Mouse (Mus musculus) megakaryocyte, adult 5-6 weeks (primary cell): ENCODE data around the gene Fam19a4. TPM values are rescaled to one million over a fixed set of nuclear protein-coding genes. Genes with fewer than 3 reads are reported as not detected.

Experiments
- ATAC-seq: 2 replicates; pipeline ENCODE4 v1.8.0; 2016; ENCODE audit warnings: mild to moderate bottlenecking, inconsistent platforms; ENCODE audit not compliant: poor library complexity, severe bottlenecking
- total RNA-seq, 2 experiments: library from RNA; stranded (forward) in 1 of 2; stranded (reverse) in 1 of 2; fragments of 153-499, 151-499 nt in 1 of 2; fragments of 221-1000, 200-1000 nt in 1 of 2; gene quantifications; 2 replicates each; pipeline versions ENCODE4 v1.2.3 to v1.2.4; 2015 to 2017

The Fam19a4 gene
- total RNA-seq (2015) (0.21 TPM in 1 of 2 replicates, not detected in the other), total RNA-seq (2017) (not detected in 2 replicates)

DNA sequence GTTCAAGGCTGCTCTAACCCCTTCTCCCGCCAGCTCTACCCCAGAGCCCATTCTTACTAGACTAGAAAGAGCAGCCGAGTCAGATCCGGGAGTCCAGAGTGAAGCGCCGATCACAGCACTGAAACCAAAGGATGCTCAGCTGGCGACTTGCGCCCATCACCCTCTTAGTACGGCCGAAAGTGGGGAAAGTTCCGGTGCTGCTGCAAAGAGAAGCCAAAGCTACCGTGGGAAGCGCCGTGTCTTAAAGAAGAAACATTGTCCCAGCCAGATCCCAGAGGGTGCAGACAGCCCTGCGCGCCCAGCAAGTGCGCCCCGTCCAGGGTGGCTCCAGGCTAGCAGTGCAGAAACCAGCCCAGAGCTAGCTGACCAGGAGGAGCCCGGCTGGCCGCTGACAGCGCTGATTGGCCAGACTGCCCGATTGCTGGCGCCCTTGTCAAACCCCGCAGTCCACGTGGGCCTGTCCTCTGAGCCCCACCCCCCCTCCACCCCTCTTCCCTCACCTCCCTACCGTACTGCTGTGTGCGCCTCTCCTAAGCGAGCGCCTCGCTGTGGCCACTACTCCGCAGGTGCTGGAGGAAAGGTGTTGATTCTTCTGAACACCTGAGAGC, at the start of gene Fam19a4:
Gene Fam19a4, minus strand, starts transcription at position 340 of the 608 bp plus-strand sequence.
- ATAC-seq, result no peak

GRCm38 (mm10) chr6:97106777-97107176, 46.6 kb upstream of the Fam19a4 start:
- peak; percentile 83 for ATAC-seq

- no peak for ATAC-seq
Observed at GRCm38 (mm10) chr6:97106106-97106505, 45.9 kb upstream of the Fam19a4 start.

DNA sequence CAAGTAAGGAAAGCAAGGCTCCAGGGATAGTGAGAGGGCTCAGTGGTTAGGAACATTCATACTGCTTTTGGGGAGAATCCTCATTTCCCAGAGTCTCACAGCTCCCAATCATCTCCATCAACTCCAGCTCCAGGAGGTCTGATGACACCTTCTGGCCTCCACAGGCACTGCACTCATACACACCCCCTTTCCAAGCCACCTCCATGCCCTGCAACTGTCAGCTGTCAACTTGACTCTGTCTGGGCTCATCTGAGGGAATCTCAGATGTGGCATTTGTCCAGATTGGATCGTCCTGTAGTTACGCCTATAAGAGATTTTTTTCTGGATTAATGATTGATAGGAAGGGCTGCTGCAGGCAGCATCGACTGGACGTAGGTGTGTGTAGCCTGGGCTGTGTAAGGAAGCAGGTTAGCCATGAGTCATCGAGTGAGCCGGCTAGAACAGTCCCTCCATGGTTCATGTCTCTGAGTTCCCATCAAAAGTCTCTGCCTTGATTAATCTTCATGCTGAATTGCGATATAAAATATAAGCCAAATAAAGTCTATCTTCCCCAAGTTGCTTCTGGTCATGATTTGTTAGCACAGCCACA, 44.1 kb upstream of the Fam19a4 start:
- peak; percentile 55; the same call in 1 of the 2 replicates for ATAC-seq

DNA sequence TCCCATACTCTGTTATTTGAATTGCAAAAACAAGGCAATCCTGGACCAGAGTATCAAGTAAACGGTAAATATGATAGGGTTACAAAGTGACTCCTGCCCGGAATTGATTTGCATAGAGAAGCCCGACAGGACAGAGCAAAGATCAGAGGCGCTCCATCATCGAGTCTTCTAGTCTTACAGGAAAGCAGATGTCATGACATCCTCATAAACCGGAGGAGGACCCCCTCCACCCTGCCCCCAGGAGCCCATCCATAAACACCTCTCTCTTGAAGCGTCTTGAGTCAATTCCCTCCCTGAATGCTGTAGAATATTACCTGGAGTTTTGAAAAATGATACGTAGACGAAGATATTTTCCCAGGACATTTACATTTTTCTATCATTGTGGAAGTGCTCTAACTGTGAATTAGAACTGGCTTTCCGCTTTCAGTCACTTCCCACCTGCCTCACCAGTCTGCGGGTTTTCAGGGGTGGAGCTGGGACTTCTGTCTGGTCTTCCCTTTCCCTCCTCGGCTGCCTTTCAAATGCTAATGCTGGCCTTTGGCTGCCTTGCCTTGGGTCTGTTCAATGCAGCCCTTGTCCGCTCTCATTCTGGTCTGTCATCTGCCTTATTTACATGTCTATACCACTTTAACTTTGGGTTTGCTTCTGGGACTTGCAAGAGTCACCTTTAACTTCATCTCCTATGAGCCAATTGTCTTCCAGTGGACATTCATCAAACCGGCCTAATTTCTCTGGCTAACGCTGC, 41.9 kb upstream of the Fam19a4 start:
- no peak for ATAC-seq

DNA sequence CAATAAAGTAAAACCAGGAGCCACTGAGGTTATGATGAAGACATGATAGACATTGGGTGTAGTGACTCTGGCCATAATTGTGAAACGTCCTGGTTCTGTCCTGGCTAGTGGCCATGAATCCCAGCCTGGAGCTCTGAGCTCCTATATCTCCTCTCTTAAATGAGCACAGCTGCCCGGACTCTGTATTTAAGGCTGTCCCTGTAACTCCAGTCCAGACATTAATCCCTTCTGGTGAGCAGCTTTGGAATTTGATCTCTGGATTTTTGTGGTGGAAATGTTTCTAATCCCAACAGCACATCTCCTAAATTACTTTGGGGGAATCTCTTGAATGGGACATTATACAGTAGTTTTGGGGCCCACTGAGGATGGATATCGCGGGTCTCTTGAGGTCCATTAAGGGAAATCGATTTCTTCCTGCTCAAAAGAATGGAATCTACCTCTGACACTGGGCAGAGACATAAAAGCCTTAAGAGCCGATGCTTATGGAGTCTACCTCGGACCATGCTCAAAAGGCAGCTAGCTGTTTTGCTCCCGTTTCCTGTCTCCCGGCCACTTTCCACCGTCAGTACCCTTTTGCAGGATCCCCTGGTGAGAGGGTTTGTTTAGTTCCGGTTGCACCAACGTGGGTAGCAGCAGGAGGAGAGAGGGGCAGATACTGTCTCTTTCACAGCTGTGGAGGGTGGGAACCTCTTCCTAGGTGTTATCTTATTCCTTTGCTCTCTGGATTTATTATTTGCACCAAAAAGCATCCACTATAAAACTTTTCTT, 41.2 kb upstream of the Fam19a4 start:
- ATAC-seq, result no peak

DNA sequence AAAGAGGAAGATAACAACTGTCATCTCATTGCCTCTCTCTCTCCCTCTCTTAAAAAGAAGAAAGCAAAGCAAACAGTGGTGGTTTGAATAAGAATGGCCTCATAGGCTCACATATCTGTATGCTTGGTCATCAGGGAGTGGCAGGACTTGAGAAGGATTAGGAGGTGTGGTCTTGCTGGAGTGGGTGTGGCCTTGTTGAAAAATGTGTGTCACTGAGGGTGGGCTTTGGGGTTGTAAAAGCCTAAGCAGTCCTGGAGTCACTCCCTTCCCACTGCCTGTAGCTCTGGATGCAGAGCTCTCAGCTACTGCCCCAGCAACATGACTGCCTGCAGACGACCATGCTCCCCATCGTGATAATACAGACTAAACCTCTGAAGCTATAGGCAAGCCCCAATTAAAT, 22.1 kb upstream of the Fam19a4 start:
- no peak for ATAC-seq

DNA sequence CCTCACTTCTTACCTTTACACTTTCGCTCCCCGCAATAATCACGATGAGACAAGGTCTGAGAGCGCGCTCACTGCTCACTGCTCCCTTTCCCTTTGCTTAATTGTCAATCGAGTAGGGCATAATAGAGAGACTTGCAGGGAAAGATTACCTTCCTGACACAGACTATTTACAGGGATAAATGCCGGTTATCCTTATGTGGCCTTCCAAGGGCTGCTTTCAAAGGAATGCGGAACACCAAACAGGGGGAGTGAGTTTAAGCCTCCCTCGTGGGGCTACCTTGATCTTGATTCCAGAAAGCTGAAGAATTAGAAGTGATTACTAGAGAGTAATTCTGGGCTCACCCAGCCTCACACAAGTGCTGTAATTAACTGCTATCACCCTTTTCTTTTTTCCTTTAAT, 19.8 kb upstream of the Fam19a4 start:
- no peak for ATAC-seq

DNA sequence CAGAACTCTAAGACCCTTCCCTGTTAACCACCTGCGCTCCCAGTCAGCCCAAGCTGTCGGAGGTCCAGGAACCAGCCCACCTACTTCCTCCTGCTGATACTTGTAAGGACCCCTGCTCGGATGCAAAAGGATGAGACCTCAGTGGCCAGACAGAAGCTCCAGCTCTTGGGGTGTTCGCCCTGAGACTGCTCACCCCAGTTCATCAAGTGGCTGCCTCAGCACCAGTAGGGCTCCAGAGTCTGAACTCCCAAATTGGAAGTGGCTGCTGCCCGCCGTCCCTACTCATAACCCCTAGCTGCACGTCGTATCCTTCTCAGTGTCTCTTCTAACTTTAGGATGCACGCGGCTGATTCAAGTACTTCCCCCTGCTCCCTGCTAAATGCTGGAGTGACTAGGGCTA, 614 bp downstream of the Fam19a4 start:
- ATAC-seq, result no peak

DNA sequence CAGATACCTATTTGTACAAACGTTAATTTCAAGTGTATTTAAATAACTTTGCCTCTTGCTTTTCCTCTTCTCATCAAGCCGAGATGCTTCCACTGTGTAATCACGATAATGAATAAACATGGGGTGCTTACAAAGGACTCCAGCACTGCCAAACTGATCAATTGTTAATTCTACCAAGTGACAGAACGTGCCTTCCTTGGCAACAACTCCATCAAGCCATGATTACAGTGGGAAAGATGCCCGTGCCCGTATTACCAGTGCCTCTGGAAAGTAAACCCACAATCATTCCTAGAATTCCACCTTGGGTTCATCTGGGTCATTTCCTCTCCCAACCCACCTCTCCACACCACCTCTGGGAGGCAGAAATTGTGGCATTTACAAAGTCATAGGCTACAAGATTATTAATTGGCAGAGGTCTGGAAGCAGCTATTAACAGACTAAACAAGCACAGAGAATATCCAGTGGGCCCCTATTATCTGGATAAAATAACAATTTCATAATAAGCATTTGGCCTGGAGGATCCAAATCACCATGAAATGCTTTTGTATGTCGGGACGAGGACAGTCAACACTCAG, 7.9 kb downstream of the Fam19a4 start:
- ATAC-seq, result no peak

DNA sequence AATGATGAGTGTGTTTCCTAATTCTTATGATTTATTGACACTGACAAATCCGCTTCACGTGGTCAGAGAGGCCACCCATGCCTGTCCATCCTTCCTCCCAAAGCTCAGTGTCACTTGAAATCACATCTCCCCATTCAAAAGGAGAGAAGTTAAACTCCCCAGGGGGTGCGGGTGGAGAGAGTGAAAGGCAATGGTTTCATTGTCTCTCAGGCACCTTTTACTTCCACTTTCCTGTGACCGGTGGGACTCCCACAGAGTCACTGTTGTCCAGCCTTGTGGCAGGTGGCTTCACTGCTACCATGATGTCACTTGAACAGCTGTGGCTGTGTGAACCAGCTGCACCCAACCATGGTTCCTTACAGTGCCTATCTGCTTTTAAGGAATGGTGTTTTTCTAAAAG, 11.8 kb downstream of the Fam19a4 start:
- ATAC-seq, result no peak

- ATAC-seq, result no peak
Observed at GRCm38 (mm10) chr6:97046541-97046940, 13.7 kb downstream of the Fam19a4 start.

DNA sequence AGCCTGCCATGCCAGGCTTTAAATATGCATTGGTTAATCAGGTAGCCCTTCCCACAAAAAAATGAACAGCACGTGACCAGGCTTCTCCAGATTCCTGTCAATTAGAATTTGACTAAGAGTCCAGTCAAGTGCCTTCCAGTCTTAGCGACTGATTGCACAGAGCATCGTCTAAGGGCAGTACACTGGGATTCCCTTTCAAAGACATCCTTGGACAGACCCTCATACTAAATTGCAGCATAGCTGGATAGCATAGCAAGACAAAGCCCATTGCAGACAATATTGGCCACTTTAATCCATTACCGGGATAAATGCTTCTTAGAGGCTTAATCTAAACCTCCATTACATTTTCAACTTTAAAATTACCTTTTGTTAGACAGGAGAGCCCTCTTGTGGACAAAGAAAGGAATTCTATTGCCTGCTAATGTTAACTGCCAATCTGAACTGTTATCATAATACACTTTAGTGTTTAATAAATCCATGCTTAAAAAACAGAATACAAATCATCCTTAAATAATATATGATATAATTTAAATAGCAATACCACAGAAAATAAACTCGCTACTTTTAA, 33.0 kb downstream of the Fam19a4 start:
- peak; percentile 54; the same call in 1 of the 2 replicates for ATAC-seq

DNA sequence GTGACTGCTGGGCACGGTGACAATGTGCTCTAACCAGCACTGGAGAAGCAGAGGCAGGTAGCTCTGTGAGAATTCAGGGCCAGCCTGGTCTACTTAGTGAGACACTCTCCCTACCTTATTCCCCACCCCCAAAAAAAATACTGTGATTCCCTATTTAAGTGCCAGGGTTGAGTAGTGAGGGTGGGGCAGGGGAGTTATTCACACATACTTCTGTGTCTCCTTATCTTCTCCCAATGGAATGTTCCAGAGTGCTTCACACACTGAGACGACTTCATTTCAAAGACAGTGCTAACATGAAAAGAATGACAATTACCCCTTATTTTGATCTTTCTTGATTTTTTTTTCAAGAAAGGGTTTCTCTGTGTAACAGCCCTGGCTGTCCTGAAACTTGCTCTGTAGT, 40.9 kb downstream of the Fam19a4 start:
- ATAC-seq, result no peak

- ATAC-seq, result no peak
Observed at GRCm38 (mm10) chr6:97016711-97017110, 43.5 kb downstream of the Fam19a4 start.

DNA sequence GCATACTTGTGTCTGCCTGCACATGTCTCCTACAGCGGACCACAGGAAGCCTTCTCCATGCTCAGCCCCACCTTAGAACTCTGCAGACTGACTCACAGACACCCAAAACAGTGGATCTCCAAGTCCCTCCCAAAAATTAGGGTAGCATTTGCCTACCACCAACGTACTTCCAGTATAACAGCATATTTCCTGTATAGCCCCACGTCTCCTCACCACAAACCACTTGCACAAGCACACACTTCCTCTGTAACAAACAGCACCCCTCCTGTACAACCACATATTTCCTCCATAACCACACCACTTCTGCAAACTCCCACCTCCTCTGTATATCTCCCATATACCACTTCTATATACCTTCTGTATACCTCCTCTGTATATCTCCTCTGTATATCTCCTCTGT, 44.2 kb downstream of the Fam19a4 start:
- ATAC-seq, result peak; percentile 96

DNA sequence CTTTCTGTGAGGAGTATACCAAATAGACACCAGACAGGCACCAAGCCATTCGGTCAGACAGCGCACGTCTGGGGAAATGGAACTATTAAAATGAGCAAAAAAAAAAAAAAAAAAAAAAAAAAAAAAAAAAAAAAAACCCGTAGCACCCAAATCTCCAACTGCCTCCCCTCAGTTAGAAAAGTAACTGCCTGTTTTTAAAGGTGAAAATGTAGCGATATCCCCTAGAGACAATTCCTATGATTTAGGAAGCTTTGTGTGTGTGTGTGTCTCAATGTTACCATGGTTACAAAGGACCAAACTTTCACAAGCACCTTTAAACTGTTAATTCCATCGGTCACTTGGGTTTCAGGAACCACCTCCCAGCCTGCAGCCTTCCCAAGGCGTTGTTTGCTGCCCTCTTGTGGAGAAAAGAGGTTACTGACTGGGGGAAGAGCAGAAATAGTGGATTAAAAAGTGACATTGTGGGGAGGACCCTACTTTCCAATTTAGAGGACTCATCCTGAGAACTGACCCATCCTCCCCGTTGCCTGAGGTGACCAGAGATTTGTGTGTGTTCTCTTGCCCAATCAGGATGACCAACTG, 53.6 kb downstream of the Fam19a4 start:
- ATAC-seq, result peak; percentile 91

GRCm38 (mm10) chr6:97005038-97005437, 55.2 kb downstream of the Fam19a4 start:
- peak; percentile 67 for ATAC-seq

DNA sequence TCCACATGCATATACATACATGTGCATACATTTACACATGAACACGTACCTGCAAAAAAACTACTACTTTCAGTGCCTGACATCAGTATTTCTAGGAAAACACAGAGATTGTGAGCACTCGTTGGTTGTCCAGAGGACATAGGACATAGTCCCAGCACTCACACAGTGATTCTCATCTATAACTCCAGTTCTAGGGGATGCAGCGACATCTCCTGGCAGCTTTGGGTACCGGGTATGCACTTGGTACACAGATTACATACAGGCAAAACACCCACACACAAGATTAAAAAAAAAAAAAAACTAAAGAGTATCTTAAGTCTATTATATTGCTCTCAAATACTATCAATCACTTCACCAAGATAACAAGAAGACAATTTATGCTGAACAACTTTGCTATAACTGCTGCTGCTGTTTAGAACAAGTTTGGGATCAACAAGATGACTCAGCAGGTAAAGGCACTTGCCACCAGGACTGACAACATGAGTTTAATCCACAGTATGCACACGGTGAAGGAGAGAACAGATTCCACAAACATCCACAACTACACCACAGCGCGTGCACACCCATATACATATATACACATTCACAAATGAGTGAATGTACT, 64.6 kb downstream of the Fam19a4 start:
- no peak for ATAC-seq

DNA sequence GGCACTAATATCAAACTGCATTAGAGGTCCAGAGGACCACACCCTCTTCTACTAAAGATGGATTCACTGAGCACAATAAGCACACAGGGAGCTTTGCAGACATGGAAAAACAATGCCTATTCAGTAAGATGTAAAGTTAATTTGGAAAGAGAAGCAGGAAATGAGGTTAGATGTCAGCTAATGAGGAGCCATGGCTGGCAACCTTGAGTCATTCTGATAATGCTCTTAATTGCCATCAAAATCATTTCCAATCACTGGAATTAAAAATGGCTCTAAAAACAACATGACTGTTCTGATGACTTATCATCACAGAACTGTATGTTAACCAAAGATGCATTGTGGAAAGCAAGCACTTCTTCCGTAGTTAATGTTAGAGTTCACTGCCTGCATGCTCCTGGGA, 68.5 kb downstream of the Fam19a4 start:
- no peak for ATAC-seq
